Mouse (Mus musculus): ENCODE results near the gene Olfr803. TPM values are rescaled to one million over a fixed set of nuclear protein-coding genes. Genes with fewer than 3 reads are reported as not detected.

Olfr803 gene
- not detected in 2 replicates for polyA plus RNA-seq (2015; fragmentation: Nextera tagmentation; extraction: Ambion mirVana)

DNA sequence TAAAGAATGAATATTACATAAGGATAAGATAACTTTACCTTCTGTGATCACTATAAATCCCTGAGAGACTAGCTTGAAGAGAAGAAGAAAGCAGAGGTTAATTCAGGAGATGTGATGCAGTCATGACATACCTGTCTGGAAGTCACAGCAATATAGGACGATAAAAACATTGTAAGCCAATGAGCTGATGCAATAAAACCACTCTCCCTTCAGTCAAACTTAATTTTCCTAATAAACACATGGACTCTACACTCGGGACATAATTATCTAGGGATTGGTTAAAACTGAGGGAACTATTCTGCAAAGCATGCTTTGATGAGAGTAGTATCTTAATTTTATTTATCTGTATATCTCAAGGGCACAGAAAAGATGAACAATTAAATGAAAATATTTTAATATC, at the start of gene Olfr803:
Gene Olfr803, minus strand, starts transcription at position 101 of the 400 bp plus-strand sequence.
- WGBS: 64% methylated on average over 2 of the region's 2 CpGs
- H3K4me1 ChIP-seq: no peaks in the 10 kb centered on the region

DNA sequence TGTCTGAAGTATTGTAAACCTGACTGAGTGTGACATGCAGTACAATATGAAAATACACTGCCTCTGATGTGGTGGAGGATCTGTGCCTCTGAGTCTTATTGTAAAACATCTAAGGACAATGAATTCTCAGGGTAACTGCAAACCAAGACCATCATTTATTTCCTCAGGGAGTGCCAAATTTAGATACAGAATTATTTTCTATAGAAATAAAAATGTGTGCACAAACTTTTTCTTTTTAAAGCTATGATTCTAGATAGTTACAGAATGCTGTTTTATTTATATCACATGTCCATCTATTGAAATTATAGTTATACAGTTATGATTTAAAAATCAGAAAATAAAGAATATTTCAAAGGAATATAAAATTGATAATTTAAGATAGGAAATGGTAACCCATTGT, 47.7 kb upstream of the Olfr803 start, which contains the start of gene Olfr806:
Gene Olfr806, minus strand, starts transcription at position 101 of the 400 bp plus-strand sequence.
- H3K36me3 ChIP-seq: no peaks in the 10 kb centered on the region
- H3K4me3 ChIP-seq: no peak within 1 kb of the TSS
- H3K27me3 ChIP-seq (replicated peaks): no peaks in the 10 kb centered on the region
- H3K9me3 ChIP-seq: no peaks in the 10 kb centered on the region
- H3K9ac ChIP-seq: no peak within 1 kb of the TSS
- no peak within 1 kb of the TSS for H3K4me2 ChIP-seq
- H3K27ac ChIP-seq (replicated peaks): no peak within 1 kb of the TSS
- ATAC-seq (ENCODE audit: extremely low read depth, insufficient number of reproducible peaks, low FRiP score, low TSS enrichment): no peak
- no peaks in the 10 kb centered on the region for H3K4me1 ChIP-seq

More for the DNA sequence above, at the start of gene Olfr803:
- Histone ChIP-seq H3K4me2 (no peak within 1 kb of the TSS), H3K4me3 (no peak within 1 kb of the TSS), H3K9me3 (no peaks in the 10 kb centered on the region), H3K27me3 (replicated peaks) (no peaks in the 10 kb centered on the region), H3K36me3 (no peaks in the 10 kb centered on the region), H3K27ac (replicated peaks) (no peak within 1 kb of the TSS), H3K9ac (no peak within 1 kb of the TSS)
- ATAC-seq (ENCODE audit: extremely low read depth, insufficient number of reproducible peaks, low FRiP score, low TSS enrichment): no peak

DNA sequence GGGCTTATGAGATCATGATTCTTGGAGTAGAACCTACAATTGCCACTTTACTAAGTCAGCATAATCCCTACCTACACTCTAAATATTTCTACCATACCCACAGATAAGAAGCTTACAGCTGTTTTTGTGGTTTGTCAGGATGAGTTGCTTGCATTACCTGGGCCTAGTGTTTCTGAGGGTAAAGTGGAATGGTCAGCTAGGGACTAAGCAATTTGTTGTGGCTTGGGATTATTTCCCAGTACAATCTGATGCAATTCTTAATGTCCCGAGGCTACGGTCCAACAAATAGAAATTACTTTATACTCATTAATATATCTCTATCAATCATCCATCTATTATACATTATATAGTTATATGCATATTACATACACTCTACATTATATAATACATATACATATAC, 35.2 kb upstream of the Olfr803 start, which contains the start of gene Olfr805:
Gene Olfr805, minus strand, starts transcription at position 101 of the 400 bp plus-strand sequence.
- no peak within 1 kb of the TSS for H3K4me2 ChIP-seq
- H3K9ac ChIP-seq: no peak within 1 kb of the TSS
- H3K36me3 ChIP-seq: no peaks in the 10 kb centered on the region
- WGBS: 91% methylated on average over 2 of the region's 2 CpGs
- no peaks in the 10 kb centered on the region for H3K4me1 ChIP-seq
- ATAC-seq (ENCODE audit: extremely low read depth, insufficient number of reproducible peaks, low FRiP score, low TSS enrichment): no peak
- H3K27ac ChIP-seq (replicated peaks): no peak within 1 kb of the TSS
- H3K9me3 ChIP-seq: no peaks in the 10 kb centered on the region; the same call in 1 of the 2 replicates
- no peaks in the 10 kb centered on the region for H3K27me3 ChIP-seq (replicated peaks)
- H3K4me3 ChIP-seq: no peak within 1 kb of the TSS

DNA sequence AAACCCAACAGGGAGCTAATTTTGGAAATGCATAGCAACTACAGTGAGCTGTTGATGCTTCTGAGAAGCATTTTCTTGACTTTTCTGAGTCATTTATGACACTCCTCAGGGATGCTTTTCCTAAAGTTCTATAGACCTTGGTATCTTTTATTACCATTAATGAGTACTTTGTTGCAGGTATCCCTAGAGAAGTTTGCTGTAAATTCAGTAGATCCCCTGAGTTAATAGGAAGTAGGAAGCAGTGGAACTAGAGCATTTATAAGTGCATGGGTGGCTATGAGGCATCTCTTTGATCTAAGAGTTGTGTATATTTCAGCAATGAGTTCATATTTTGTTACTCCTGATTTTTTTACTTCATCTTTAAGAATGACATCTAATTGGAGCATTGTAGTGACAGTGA, 8.8 kb upstream of the Olfr803 start, which contains the start of gene Olfr804:
Gene Olfr804, plus strand, starts transcription at position 301 of the 400 bp plus-strand sequence.
- no peaks in the 10 kb centered on the region for H3K27me3 ChIP-seq (replicated peaks)
- H3K27ac ChIP-seq (replicated peaks): no peak within 1 kb of the TSS
- no peaks in the 10 kb centered on the region for H3K9me3 ChIP-seq
- ATAC-seq (ENCODE audit: extremely low read depth, insufficient number of reproducible peaks, low FRiP score, low TSS enrichment): no peak
- H3K4me1 ChIP-seq: no peaks in the 10 kb centered on the region
- H3K4me2 ChIP-seq: no peak within 1 kb of the TSS
- no peak within 1 kb of the TSS for H3K4me3 ChIP-seq
- H3K9ac ChIP-seq: no peak within 1 kb of the TSS
- H3K36me3 ChIP-seq: no peaks in the 10 kb centered on the region

DNA sequence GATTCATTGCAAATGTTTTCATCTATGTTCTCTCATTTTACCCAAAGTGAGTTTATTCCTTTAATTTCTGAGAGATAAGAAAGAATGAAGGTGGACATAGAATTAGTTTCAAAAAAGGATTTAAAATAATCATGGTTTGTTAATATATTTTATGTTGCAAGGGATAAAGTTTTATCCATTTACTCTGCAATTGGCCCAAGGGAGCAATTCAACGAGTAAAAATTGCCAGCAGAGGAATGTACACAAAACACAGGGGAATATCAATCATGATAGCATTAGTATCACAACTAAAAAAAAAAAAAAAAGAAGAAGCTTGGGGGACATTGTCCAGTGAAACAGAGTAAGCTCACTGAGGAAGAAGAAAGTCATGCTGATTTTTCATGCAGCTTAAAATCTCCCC, 6.0 kb downstream of the Olfr803 start, which contains the start of gene Olfr802:
Gene Olfr802, minus strand, starts transcription at position 101 of the 400 bp plus-strand sequence.
- no peak within 1 kb of the TSS for H3K4me3 ChIP-seq
- WGBS: 56% methylated on average over 1 of the region's 1 CpGs

DNA sequence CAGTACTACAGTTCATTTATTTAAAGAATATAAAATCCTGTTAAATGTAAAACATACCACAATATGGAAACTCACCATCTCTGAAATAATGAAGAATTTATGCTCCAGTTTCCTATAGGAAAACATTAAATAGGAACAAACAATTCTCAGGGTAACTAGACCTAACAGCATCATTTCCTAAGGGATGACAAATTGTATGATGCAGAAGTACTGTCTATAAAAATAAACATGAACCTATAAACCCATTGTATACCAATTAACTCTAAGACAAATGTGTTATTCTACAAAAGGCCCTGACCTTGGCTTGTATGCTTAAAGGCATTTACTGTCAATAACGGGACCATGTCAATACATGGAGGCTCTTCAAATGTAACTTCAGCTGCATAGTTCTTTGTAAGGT, 20.3 kb downstream of the Olfr803 start, which contains the start of gene Olfr801:
Gene Olfr801, minus strand, starts transcription at position 101 of the 400 bp plus-strand sequence.
- H3K4me2 ChIP-seq: no peak within 1 kb of the TSS
- WGBS: 65% methylated on average over 1 of the region's 1 CpGs
- no peak for ATAC-seq (ENCODE audit: extremely low read depth, insufficient number of reproducible peaks, low FRiP score, low TSS enrichment)
- H3K27ac ChIP-seq (replicated peaks): no peak within 1 kb of the TSS
- H3K4me3 ChIP-seq: no peak within 1 kb of the TSS
- H3K36me3 ChIP-seq: no peaks in the 10 kb centered on the region
- H3K27me3 ChIP-seq (replicated peaks): no peaks in the 10 kb centered on the region
- H3K9ac ChIP-seq: no peak within 1 kb of the TSS
- no peaks in the 10 kb centered on the region for H3K4me1 ChIP-seq
- no peaks in the 10 kb centered on the region for H3K9me3 ChIP-seq

More for the DNA sequence above, 6.0 kb downstream of the Olfr803 start, which contains the start of gene Olfr802:
- Histone ChIP-seq H3K36me3 (no peaks in the 10 kb centered on the region), H3K4me2 (no peak within 1 kb of the TSS), H3K27ac (replicated peaks) (no peak within 1 kb of the TSS), H3K9ac (no peak within 1 kb of the TSS), H3K9me3 (no peaks in the 10 kb centered on the region), H3K27me3 (replicated peaks) (no peaks in the 10 kb centered on the region), H3K4me1 (no peaks in the 10 kb centered on the region)
- no peak for ATAC-seq (ENCODE audit: extremely low read depth, insufficient number of reproducible peaks, low FRiP score, low TSS enrichment)

DNA sequence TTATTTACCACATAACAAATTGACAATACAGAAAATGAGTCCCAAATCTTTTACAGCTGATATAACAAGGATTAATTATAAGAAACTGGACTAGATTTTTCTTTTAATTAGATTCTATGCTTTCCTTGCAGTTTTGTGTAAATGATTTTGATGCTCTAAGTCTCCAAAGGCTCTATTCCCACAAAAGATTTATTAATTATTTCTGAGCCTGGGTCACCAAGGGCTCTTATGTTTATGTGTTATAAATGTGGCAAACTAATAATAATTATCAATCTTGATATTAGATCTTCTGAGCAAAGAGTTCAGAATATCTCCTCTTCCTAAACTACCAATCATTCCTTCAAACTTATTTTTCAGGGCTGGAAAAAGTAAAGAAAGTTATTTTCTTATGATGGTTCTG, 36.7 kb downstream of the Olfr803 start, which contains the start of gene Olfr800:
Gene Olfr800, plus strand, starts transcription at position 301 of the 400 bp plus-strand sequence.
- no peak for ATAC-seq (ENCODE audit: extremely low read depth, insufficient number of reproducible peaks, low FRiP score, low TSS enrichment)
- H3K9ac ChIP-seq: no peak within 1 kb of the TSS
- no peak within 1 kb of the TSS for H3K4me3 ChIP-seq
- no peak within 1 kb of the TSS for H3K4me2 ChIP-seq
- no peaks in the 10 kb centered on the region for H3K27me3 ChIP-seq (replicated peaks)
- H3K9me3 ChIP-seq: no peaks in the 10 kb centered on the region
- H3K4me1 ChIP-seq: no peaks in the 10 kb centered on the region
- H3K36me3 ChIP-seq: no peaks in the 10 kb centered on the region
- no peak within 1 kb of the TSS for H3K27ac ChIP-seq (replicated peaks)

DNA sequence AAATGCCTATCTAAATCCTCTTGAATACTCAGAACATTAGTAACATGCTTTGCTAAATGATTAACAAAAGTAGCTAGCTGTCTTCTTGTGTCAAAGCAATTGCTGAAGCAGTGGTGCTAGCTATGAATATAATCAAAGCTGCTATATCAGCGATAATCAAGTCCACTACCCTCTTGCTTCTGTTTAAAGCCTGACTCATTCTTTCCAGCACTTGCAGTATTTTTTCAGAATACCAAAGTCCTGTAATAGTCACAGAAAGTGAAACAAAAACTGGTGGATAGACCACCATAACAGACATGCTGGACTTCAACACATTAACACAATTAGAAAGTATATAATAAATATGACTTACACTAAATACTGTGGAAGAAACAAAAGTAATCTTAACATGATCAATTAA, 42.3 kb downstream of the Olfr803 start:
- H3K4me3 ChIP-seq: no peak overlapping the region
- H3K27me3 ChIP-seq (replicated peaks): no peaks in the 10 kb centered on the region
- no peak overlapping the region for H3K9ac ChIP-seq
- WGBS: 54% methylated on average over 1 of the region's 1 CpGs
- no peaks in the 10 kb centered on the region for H3K9me3 ChIP-seq
- no peak overlapping the region for H3K27ac ChIP-seq (replicated peaks)
- H3K4me2 ChIP-seq: no peak overlapping the region
- no peaks in the 10 kb centered on the region for H3K36me3 ChIP-seq
- ATAC-seq (ENCODE audit: extremely low read depth, insufficient number of reproducible peaks, low FRiP score, low TSS enrichment): no peak
- H3K4me1 ChIP-seq: no peaks in the 10 kb centered on the region

Small RNAs within 50 kb of the gene (microRNA-seq; reads per million reads assigned to microRNA genes)
- gene Gm24485: not detected

Other genes with a start within 250 kb of the Olfr803 start
- not detected in 2 replicates for gene Olfr787, start 232.4 kb downstream of the Olfr803 start, polyA plus RNA-seq (2015; fragmentation: Nextera tagmentation; extraction: Ambion mirVana)
- not detected in 2 replicates for gene Olfr788, start 223.3 kb downstream of the Olfr803 start, polyA plus RNA-seq (2015; fragmentation: Nextera tagmentation; extraction: Ambion mirVana)
- not detected in 2 replicates for gene Olfr789, start 209.5 kb downstream of the Olfr803 start, polyA plus RNA-seq (2015; fragmentation: Nextera tagmentation; extraction: Ambion mirVana)
- not detected in 2 replicates for gene Olfr790, start 195.8 kb downstream of the Olfr803 start, polyA plus RNA-seq (2015; fragmentation: Nextera tagmentation; extraction: Ambion mirVana)
- gene Olfr791, start 172.5 kb downstream of the Olfr803 start, polyA plus RNA-seq (2015; fragmentation: Nextera tagmentation; extraction: Ambion mirVana): not detected in 2 replicates
- not detected in 2 replicates for gene Olfr792, start 155.1 kb downstream of the Olfr803 start, polyA plus RNA-seq (2015; fragmentation: Nextera tagmentation; extraction: Ambion mirVana)
- not detected in 2 replicates for gene Olfr794, start 126.6 kb downstream of the Olfr803 start, polyA plus RNA-seq (2015; fragmentation: Nextera tagmentation; extraction: Ambion mirVana)
- not detected in 2 replicates for gene Olfr796, start 81.7 kb downstream of the Olfr803 start, polyA plus RNA-seq (2015; fragmentation: Nextera tagmentation; extraction: Ambion mirVana)
- gene Olfr798, start 66.4 kb downstream of the Olfr803 start, polyA plus RNA-seq (2015; fragmentation: Nextera tagmentation; extraction: Ambion mirVana): not detected in 2 replicates
- gene Olfr799, start 56.8 kb downstream of the Olfr803 start, polyA plus RNA-seq (2015; fragmentation: Nextera tagmentation; extraction: Ambion mirVana): not detected in 2 replicates
- gene Olfr800, start 36.6 kb downstream of the Olfr803 start, polyA plus RNA-seq (2015; fragmentation: Nextera tagmentation; extraction: Ambion mirVana): not detected in 2 replicates
- gene Olfr801, start 20.4 kb downstream of the Olfr803 start, polyA plus RNA-seq (2015; fragmentation: Nextera tagmentation; extraction: Ambion mirVana): not detected in 2 replicates
- not detected in 2 replicates for gene Olfr802, start 6.1 kb downstream of the Olfr803 start, polyA plus RNA-seq (2015; fragmentation: Nextera tagmentation; extraction: Ambion mirVana)
- not detected in 2 replicates for gene Olfr804, start 8.9 kb upstream of the Olfr803 start, polyA plus RNA-seq (2015; fragmentation: Nextera tagmentation; extraction: Ambion mirVana)
- not detected in 2 replicates for gene Olfr805, start 35.1 kb upstream of the Olfr803 start, polyA plus RNA-seq (2015; fragmentation: Nextera tagmentation; extraction: Ambion mirVana)
- gene Olfr806, start 47.6 kb upstream of the Olfr803 start, polyA plus RNA-seq (2015; fragmentation: Nextera tagmentation; extraction: Ambion mirVana): not detected in 2 replicates
- not detected in 2 replicates for gene Olfr807, start 63.5 kb upstream of the Olfr803 start, polyA plus RNA-seq (2015; fragmentation: Nextera tagmentation; extraction: Ambion mirVana)
- gene Olfr808, start 71.2 kb upstream of the Olfr803 start, polyA plus RNA-seq (2015; fragmentation: Nextera tagmentation; extraction: Ambion mirVana): not detected in 2 replicates
- not detected in 2 replicates for gene Olfr809, start 80.4 kb upstream of the Olfr803 start, polyA plus RNA-seq (2015; fragmentation: Nextera tagmentation; extraction: Ambion mirVana)
- gene Olfr810, start 100.6 kb upstream of the Olfr803 start, polyA plus RNA-seq (2015; fragmentation: Nextera tagmentation; extraction: Ambion mirVana): not detected in 2 replicates
- gene Olfr811, start 110.1 kb upstream of the Olfr803 start, polyA plus RNA-seq (2015; fragmentation: Nextera tagmentation; extraction: Ambion mirVana): not detected in 2 replicates
- gene Olfr812, start 151.8 kb upstream of the Olfr803 start, polyA plus RNA-seq (2015; fragmentation: Nextera tagmentation; extraction: Ambion mirVana): not detected in 2 replicates
- not detected in 2 replicates for gene Olfr813, start 161.1 kb upstream of the Olfr803 start, polyA plus RNA-seq (2015; fragmentation: Nextera tagmentation; extraction: Ambion mirVana)
- not detected in 2 replicates for gene Olfr814, start 185.6 kb upstream of the Olfr803 start, polyA plus RNA-seq (2015; fragmentation: Nextera tagmentation; extraction: Ambion mirVana)
- not detected in 2 replicates for gene Olfr815, start 211.6 kb upstream of the Olfr803 start, polyA plus RNA-seq (2015; fragmentation: Nextera tagmentation; extraction: Ambion mirVana)
- gene Olfr816, start 221.3 kb upstream of the Olfr803 start, polyA plus RNA-seq (2015; fragmentation: Nextera tagmentation; extraction: Ambion mirVana): not detected in 2 replicates